ENCODE assay signal across 26 mouse cellular contexts in genomic region chr16:9198903-9199532, GRCm38 (mm10).
DNase-seq lines count a peak whose midpoint lies in the region; ATAC-seq and TF ChIP-seq lines count a peak whose summit lies in the region.
"Had no signal": no experiment of that assay in that cellular context is flagged by ENCODE, and none has a peak within 500 bp of the region (broad histone marks: within the 10 kb centered on the region; RNA-seq: fewer than 3 reads in every experiment).

No protein-coding gene starts in this region.

- H3K9me3 ChIP-seq in midbrain, embryonic 10.5 days (replicated peaks), result no peaks in the 10 kb centered on the region
- H3K9me3 ChIP-seq: embryonic facial prominence, embryonic 12.5 days; hindbrain, embryonic 13.5 days; limb, embryonic 10.5 days; liver, embryonic 15.5 days; lung, embryonic 15.5 days; megakaryocyte, embryonic 14.5 days; neural tube, embryonic 12.5 days had no signal

- peak; percentile 94 for ATAC-seq in frontal cortex, adult (ENCODE audit: low TSS enrichment)

- H3K4me1 ChIP-seq in midbrain, embryonic 10.5 days, result no peaks in the 10 kb centered on the region
- H3K4me1 ChIP-seq: embryonic facial prominence, embryonic 12.5 days; hindbrain, embryonic 13.5 days; limb, embryonic 10.5 days; liver, embryonic 15.5 days; lung, embryonic 15.5 days; megakaryocyte, embryonic 14.5 days; neural tube, embryonic 12.5 days had no signal

- 90% methylated on average over 1 of the region's 1 CpGs for WGBS in midbrain, embryonic 10.5 days

- no peak for TF ChIP-seq CTCF in left cerebral cortex, adult 2 months (IDR thresholded peaks at IDR 0.05)

- peak overlapping the region; percentile 33 for H3K27ac ChIP-seq in left cerebral cortex, adult 2 months
- H3K27ac ChIP-seq in midbrain, embryonic 10.5 days (replicated peaks), result no peak overlapping the region
- H3K27ac ChIP-seq: embryonic facial prominence, embryonic 12.5 days; hindbrain, embryonic 13.5 days; limb, embryonic 10.5 days; liver, embryonic 15.5 days; lung, embryonic 15.5 days; neural tube, embryonic 12.5 days had no signal

- H3K36me3 ChIP-seq in midbrain, embryonic 10.5 days, result no peaks in the 10 kb centered on the region
- H3K36me3 ChIP-seq: embryonic facial prominence, embryonic 12.5 days; hindbrain, embryonic 13.5 days; limb, embryonic 10.5 days; liver, embryonic 15.5 days; lung, embryonic 15.5 days; neural tube, embryonic 12.5 days had no signal

- H3K4me3 ChIP-seq in left cerebral cortex, adult 2 months, result no peak overlapping the region
- H3K4me3 ChIP-seq in midbrain, embryonic 10.5 days, result no peak overlapping the region
- H3K4me3 ChIP-seq: embryonic facial prominence, embryonic 12.5 days; hindbrain, embryonic 13.5 days; limb, embryonic 10.5 days; liver, embryonic 15.5 days; lung, embryonic 15.5 days; megakaryocyte, embryonic 14.5 days; neural tube, embryonic 12.5 days had no signal

- no peaks in the 10 kb centered on the region; the same call in 1 of the 2 replicates for H3K27me3 ChIP-seq in midbrain, embryonic 10.5 days (ENCODE audit: low read depth, poor library complexity, severe bottlenecking)
- H3K27me3 ChIP-seq: embryonic facial prominence, embryonic 12.5 days; hindbrain, embryonic 13.5 days; liver, embryonic 15.5 days; lung, embryonic 15.5 days; megakaryocyte, embryonic 14.5 days; neural tube, embryonic 12.5 days had no signal

- no peak for DNase-seq in frontal cortex, postnatal 10 days (ENCODE audit: low spot score in 2 of 2)
- DNase-seq in left cerebral cortex, adult 11 months (ENCODE audit: low spot score), result peak; percentile 25
- DNase-seq in left cerebral cortex, postnatal 4 days, result no peak
- no peak for DNase-seq in left cerebral cortex, adult 2 months (ENCODE audit: extremely low spot score in 1 of 2, low spot score in 2 of 2)
- DNase-seq in right cerebral cortex, postnatal 25 days, result peak; percentile 34
- DNase-seq in urinary bladder, postnatal 36 days (ENCODE audit: low spot score in 2 of 2), result no peak
- no peak for DNase-seq in midbrain, embryonic 10.5 days (ENCODE audit: low spot score)
- DNase-seq: adrenal gland, postnatal 36 days; cerebellum, adult 11-12 months; cerebellum, postnatal 10 days; gastrocnemius, postnatal 25 days; kidney, adult 11 months; liver; lung, postnatal 36 days; midbrain, embryonic 14.5 days; retina, postnatal 1 day; spleen, adult 18-20 months; thymus, postnatal 14 days had no signal

- intact Hi-C loops in left cerebral cortex, postnatal 4 days (cut with DNase I), result no loop called here
- intact Hi-C loops in left cerebral cortex, adult 2 months (cut with DNase I), result no loop called here

Comparison
In these comparisons a context has a peak if more than half of its experiments do, and no peak if none do; other contexts are left out.
1. DNase-seq: peak in left cerebral cortex, adult 11 months (single experiment) and right cerebral cortex, postnatal 25 days (single experiment); none in frontal cortex, postnatal 10 days (0 of 2), left cerebral cortex, postnatal 4 days (single experiment), left cerebral cortex, adult 2 months (0 of 2), urinary bladder, postnatal 36 days (0 of 2) and midbrain, embryonic 10.5 days (single experiment).